Mouse (Mus musculus) gastrocnemius, adult 8-10 months (tissue): Measurements from ENCODE around the gene Ctr9. TPM values are rescaled to one million over a fixed set of nuclear protein-coding genes. Genes with fewer than 3 reads are reported as not detected.

Experiments
- DNase-seq, 2 experiments: peaks; one replicate each; pipeline ENCODE4 v3.0.0; 2022; ENCODE audit warnings: low spot score in 2 of 2
- total RNA-seq, 4 experiments: library from RNA; stranded (reverse); gene quantifications; 2 replicates each; pipeline ENCODE4 v1.2.4; 2022

Ctr9 gene
- total RNA-seq, 4 experiments from 2014 or later: 13.3 to 16.2 (median 14.9) TPM

- DNase-seq: no peak
Observed at GRCm38 (mm10) chr7:111095169-111095568, 66.4 kb downstream of the Ctr9 start.

DNA sequence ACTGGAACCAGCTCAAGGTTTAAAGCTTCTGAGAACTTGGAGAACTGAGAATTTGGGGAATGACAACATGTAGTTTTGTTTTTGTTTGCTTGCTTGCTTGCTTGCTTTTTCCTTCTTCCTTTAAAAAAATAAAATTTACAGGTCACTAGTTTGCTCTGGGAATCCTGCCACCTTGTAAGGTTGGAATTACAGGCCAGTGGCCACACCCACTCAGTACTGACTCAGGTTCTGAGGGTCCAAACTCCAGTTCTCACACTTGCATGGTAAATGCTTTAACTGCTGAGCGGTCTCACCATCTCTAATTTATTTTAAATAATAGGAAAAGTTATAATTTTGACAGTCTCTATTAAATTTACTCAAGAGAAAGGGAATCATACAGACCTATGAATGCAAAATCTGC lies 69.4 kb downstream of the Ctr9 start:
- DNase-seq: no peak

Other genes with a start within 250 kb of the Ctr9 start
- 10 to 100 TPM; 19.8 to 25.9 (median 23.2) TPM for gene Rnf141, start 184.5 kb upstream of the Ctr9 start, total RNA-seq
- 1 to 10 TPM; 1.1 to 6.6 (median 3.2) TPM for gene Lyve1, start 165.7 kb upstream of the Ctr9 start, total RNA-seq
- gene Mrvi1, start 46.5 kb upstream of the Ctr9 start, total RNA-seq: 1 to 10 TPM; 4.0 to 5.6 (median 4.2) TPM
- 100 to 1,000 TPM; 685 to 750 (median 713) TPM for gene Eif4g2, start 54.1 kb downstream of the Ctr9 start, total RNA-seq